Mouse (Mus musculus) forebrain, embryonic 16.5 days (tissue): ENCODE measurements at regions not wholly inside any gene's neighbourhood (a gene's known extent, or its start where the extent isn't known, plus 50 kb on each side); places are given as distances from the start of the nearest gene placed in this dataset.

Source experiments
- ATAC-seq: fragments of 200-750 bp; cut with Nextera tagmentation; 2 replicates; pipeline ENCODE4 v1.8.0; 2017; ENCODE audit warnings: mild to moderate bottlenecking, moderate library complexity
- H3K27ac ChIP-seq: fragments of 300-500 bp; sonication (generic); 2 replicates; pipeline ENCODE4 v1.5.1; 2014; ENCODE audit warnings: low read length, control low read depth
- H3K27me3 ChIP-seq: fragments of 300-500 bp; sonication (generic); replicated peaks from 2 replicates; pipeline ENCODE4 v1.6.1; 2014; ENCODE audit warnings: low read length; ENCODE audit not compliant: control insufficient read depth, insufficient read depth
- H3K36me3 ChIP-seq: fragments of 300-500 bp; sonication (generic); 2 replicates; pipeline ENCODE4 v1.6.1; 2014; ENCODE audit not compliant: control insufficient read depth, insufficient read depth
- H3K4me1 ChIP-seq: fragments of 300-500 bp; sonication (generic); replicated peaks from 2 replicates; pipeline ENCODE4 v1.6.1; 2014; ENCODE audit warnings: low read length; ENCODE audit not compliant: control insufficient read depth, insufficient read depth
- H3K4me2 ChIP-seq: fragments of 300-500 bp; sonication (generic); 2 replicates; pipeline ENCODE4 v1.6.1; 2014; ENCODE audit warnings: mild to moderate bottlenecking, low read length, control low read depth
- H3K4me3 ChIP-seq: fragments of 300-500 bp; sonication (generic); replicated peaks from 2 replicates; pipeline ENCODE4 v1.5.1; 2014; ENCODE audit warnings: mild to moderate bottlenecking, low read length, control low read depth
- H3K9ac ChIP-seq: fragments of 300-500 bp; sonication (generic); replicated peaks from 2 replicates; pipeline ENCODE4 v1.6.1; 2014; ENCODE audit warnings: low read depth, low read length, control low read depth
- H3K9me3 ChIP-seq: fragments of 300-500 bp; sonication (generic); 2 replicates; pipeline ENCODE4 v1.6.1; 2016; ENCODE audit warnings: low read length; ENCODE audit not compliant: control insufficient read depth
- WGBS: fragments of 180-500 bp; shearing (Covaris S2); extraction: QIAGEN DNeasy Blood & Tissue Kit; methylation state at CpG from one replicate; pipeline ENCODE4 v1.1.7; 2014; 5-methylcytosine and 5-hydroxymethylcytosine counted together

GRCm38 (mm10) chr13:114237391-114237790 lies 150.7 kb downstream of the Ndufs4 start:
- Histone ChIP-seq H3K4me2 (no peak overlapping the region), H3K27ac (no peak overlapping the region), H3K4me3 (no peak overlapping the region), H3K36me3 (no peaks in the 10 kb centered on the region), H3K9ac (no peak overlapping the region), H3K27me3 (no peaks in the 10 kb centered on the region), H3K4me1 (no peaks in the 10 kb centered on the region), H3K9me3 (no peaks in the 10 kb centered on the region)
- WGBS = 90% methylated on average over 8 of the region's 8 CpGs
- no peak for ATAC-seq

DNA sequence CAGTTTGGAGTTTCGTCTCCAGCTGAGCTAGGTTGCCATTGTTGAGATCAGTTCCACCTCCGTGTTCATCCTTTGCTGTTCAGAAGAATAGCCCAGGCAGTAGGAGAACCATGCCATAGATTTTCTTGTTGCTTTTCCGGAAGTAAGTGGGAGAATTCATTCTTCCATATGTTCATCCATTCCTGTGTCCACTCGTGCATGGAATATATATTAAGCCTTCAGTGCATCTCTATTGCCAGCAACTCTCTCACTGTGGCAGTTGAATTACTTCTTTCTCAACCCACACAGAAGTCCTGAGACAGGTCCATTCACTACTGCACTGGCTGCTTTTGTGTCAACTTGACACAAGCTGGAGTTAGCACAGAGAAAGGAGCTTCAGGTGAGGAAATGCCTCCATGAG lies 152.2 kb downstream of the Ndufs4 start:
- Histone ChIP-seq H3K27ac (no peak overlapping the region), H3K9me3 (no peaks in the 10 kb centered on the region), H3K27me3 (no peaks in the 10 kb centered on the region), H3K9ac (no peak overlapping the region), H3K36me3 (no peaks in the 10 kb centered on the region), H3K4me3 (no peak overlapping the region), H3K4me2 (no peak overlapping the region), H3K4me1 (no peaks in the 10 kb centered on the region)
- no peak for ATAC-seq
- 71% methylated on average over 4 of the region's 4 CpGs for WGBS

DNA sequence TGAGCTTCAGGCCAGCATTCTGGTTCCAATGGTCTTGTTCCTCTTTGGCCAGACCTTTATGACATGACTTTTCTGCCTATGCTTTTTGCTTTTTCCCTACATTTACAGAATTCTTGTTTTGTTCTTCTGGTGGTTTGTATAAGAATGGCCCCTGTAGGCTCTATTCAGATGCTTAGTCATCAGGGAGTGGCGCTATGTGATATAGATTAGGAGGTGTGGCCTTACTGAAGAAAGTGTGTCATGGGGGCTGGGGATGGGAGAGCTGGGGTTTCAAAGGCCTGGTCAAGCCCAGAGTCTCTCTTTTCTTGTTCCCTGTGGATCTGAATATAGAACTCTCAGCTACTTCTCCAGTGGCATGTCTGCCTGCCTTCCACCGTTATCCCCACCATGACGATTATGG lies 155.9 kb downstream of the Ndufs4 start:
- no peak for ATAC-seq
- H3K27me3 ChIP-seq = no peaks in the 10 kb centered on the region
- no peak overlapping the region for H3K27ac ChIP-seq
- H3K4me3 ChIP-seq = no peak overlapping the region
- no peaks in the 10 kb centered on the region for H3K4me1 ChIP-seq
- no peak overlapping the region for H3K4me2 ChIP-seq
- 83% methylated on average over 3 of the region's 3 CpGs for WGBS
- H3K9me3 ChIP-seq = no peaks in the 10 kb centered on the region
- H3K9ac ChIP-seq = no peak overlapping the region
- no peaks in the 10 kb centered on the region for H3K36me3 ChIP-seq

- no peak overlapping the region for H3K4me2 ChIP-seq
- no peak for ATAC-seq
- H3K27me3 ChIP-seq = no peaks in the 10 kb centered on the region
- H3K4me1 ChIP-seq = no peaks in the 10 kb centered on the region
- H3K36me3 ChIP-seq = no peaks in the 10 kb centered on the region
- H3K4me3 ChIP-seq = no peak overlapping the region
- 90% methylated on average over 4 of the region's 4 CpGs for WGBS
- H3K27ac ChIP-seq = no peak overlapping the region
- H3K9me3 ChIP-seq = no peaks in the 10 kb centered on the region
- no peak overlapping the region for H3K9ac ChIP-seq
Measured at GRCm38 (mm10) chr13:114230557-114230956, 157.5 kb downstream of the Ndufs4 start.

- no peak overlapping the region for H3K27ac ChIP-seq
Measured at GRCm38 (mm10) chr13:114227046-114227445, 161.0 kb downstream of the Ndufs4 start.

GRCm38 (mm10) chr13:114226291-114226925 lies 161.7 kb downstream of the Ndufs4 start:
- H3K36me3 ChIP-seq = no peaks in the 10 kb centered on the region
- no peaks in the 10 kb centered on the region for H3K27me3 ChIP-seq
- H3K9ac ChIP-seq = no peak overlapping the region
- no peak for ATAC-seq
- no peaks in the 10 kb centered on the region for H3K9me3 ChIP-seq
- H3K4me2 ChIP-seq = no peak overlapping the region
- no peak overlapping the region for H3K27ac ChIP-seq
- 48% methylated on average over 7 of the region's 7 CpGs for WGBS
- no peaks in the 10 kb centered on the region for H3K4me1 ChIP-seq
- H3K4me3 ChIP-seq = no peak overlapping the region

More at GRCm38 (mm10) chr13:114227046-114227445, 161.0 kb downstream of the Ndufs4 start:
- Histone ChIP-seq H3K4me1 (no peaks in the 10 kb centered on the region), H3K4me3 (no peak overlapping the region), H3K4me2 (no peak overlapping the region), H3K27me3 (no peaks in the 10 kb centered on the region), H3K36me3 (no peaks in the 10 kb centered on the region), H3K9me3 (no peaks in the 10 kb centered on the region), H3K9ac (no peak overlapping the region)
- no peak for ATAC-seq
- WGBS = 45% methylated on average over 4 of the region's 4 CpGs

GRCm38 (mm10) chr13:114219870-114220492 lies 168.1 kb downstream of the Ndufs4 start:
- Histone ChIP-seq H3K4me3 (no peak overlapping the region), H3K9me3 (no peaks in the 10 kb centered on the region), H3K9ac (no peak overlapping the region), H3K36me3 (no peaks in the 10 kb centered on the region), H3K4me2 (no peak overlapping the region), H3K27me3 (no peaks in the 10 kb centered on the region), H3K27ac (no peak overlapping the region), H3K4me1 (peaks cover 9% of the 10 kb centered on the region; the same call in 1 of the 2 replicates)
- 44% methylated on average over 5 of the region's 5 CpGs for WGBS
- peak; percentile 73 for ATAC-seq

DNA sequence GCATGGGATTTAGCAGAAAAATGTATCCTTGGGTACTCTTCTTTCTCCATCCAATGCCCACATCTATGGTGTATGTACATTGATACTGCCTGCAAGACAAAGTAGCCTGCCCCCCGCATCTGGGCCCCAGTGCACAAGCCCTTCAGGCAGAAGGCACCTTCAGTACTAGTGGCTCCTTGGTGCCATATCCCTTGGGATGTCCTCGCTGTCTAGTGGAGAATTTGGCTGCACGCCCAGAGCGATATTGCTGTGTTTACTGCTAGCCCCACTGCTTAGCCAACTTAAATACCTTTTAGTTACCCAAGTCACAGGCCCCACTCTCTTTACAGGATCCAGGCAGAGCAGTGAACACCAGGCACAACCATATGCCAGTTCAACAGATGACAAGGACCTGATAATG lies 173.0 kb downstream of the Ndufs4 start:
- Histone ChIP-seq H3K4me1 (peaks cover 6% of the 10 kb centered on the region; the same call in 1 of the 2 replicates), H3K9ac (no peak overlapping the region), H3K27ac (no peak overlapping the region), H3K4me2 (no peak overlapping the region), H3K36me3 (no peaks in the 10 kb centered on the region), H3K9me3 (no peaks in the 10 kb centered on the region), H3K27me3 (no peaks in the 10 kb centered on the region), H3K4me3 (no peak overlapping the region)
- ATAC-seq = no peak
- 84% methylated on average over 4 of the region's 4 CpGs for WGBS
